In the genomic region with DNA sequence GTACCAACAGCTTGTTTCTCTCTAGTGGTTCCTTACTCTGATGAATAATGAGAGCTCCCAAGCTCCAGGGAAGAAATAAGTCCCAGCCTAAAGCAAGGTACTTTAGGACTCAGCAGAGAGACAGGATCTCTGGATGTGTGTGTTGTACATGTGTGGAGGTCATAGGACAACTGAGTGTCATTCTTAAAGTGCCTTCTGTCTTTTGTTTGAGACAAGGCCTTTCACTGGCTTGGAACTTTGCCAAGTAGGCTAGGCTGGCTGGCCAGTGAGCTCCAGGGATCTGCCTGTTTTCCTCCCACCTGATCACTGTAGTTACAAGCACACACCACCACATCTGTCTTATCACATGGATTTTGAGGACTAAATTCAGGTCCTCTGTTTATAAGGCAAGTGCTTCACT, we compare ENCODE assay signal across 8 mouse cellular contexts. TPM values are rescaled to one million over a fixed set of nuclear protein-coding genes. Genes with fewer than 3 reads are reported as not detected.
DNase-seq lines count a peak whose midpoint lies in the region; ATAC-seq and TF ChIP-seq lines count a peak whose summit lies in the region.

No protein-coding gene starts in this region.

- H3K4me1 ChIP-seq in heart, adult 2 months (ENCODE audit: control insufficient read depth, insufficient read depth, low read length): peaks cover 13% of the 10 kb centered on the region
- peaks cover 46% of the 10 kb centered on the region for H3K4me1 ChIP-seq in neural tube, embryonic 13.5 days (replicated peaks)
- H3K4me1 ChIP-seq in stomach, postnatal 0 days (replicated peaks; ENCODE audit: control insufficient read depth, insufficient read depth): no peaks in the 10 kb centered on the region

- no peak overlapping the region for H3K4me3 ChIP-seq in heart, adult 2 months
- no peak overlapping the region for H3K4me3 ChIP-seq in neural tube, embryonic 13.5 days
- no peak overlapping the region for H3K4me3 ChIP-seq in stomach, postnatal 0 days (ENCODE audit: low read depth, low read length)

- peaks cover 16% of the 10 kb centered on the region for H3K36me3 ChIP-seq in heart, adult 2 months (ENCODE audit: control insufficient read depth, insufficient read depth, low read length)
- peaks cover 89% of the 10 kb centered on the region for H3K36me3 ChIP-seq in neural tube, embryonic 13.5 days
- peaks cover 29% of the 10 kb centered on the region for H3K36me3 ChIP-seq in stomach, postnatal 0 days (ENCODE audit: control insufficient read depth, insufficient read depth, low read length)

- no peak for DNase-seq in heart, adult 2 months
- no peak for DNase-seq in heart, adult 9 months (ENCODE audit: low spot score in 2 of 2)
- DNase-seq in neural tube, embryonic 10.5 days (ENCODE audit: extremely low spot score, low spot score): no peak
- DNase-seq in heart, postnatal 4 days: peak; percentile 64
- no peak for DNase-seq in stomach, postnatal 0 days (ENCODE audit: low spot score)
- DNase-seq in frontal cortex, postnatal 36 days (ENCODE audit: low spot score in 2 of 2): no peak
- no peak for DNase-seq in left cerebral cortex, postnatal 10 days (ENCODE audit: extremely low spot score in 1 of 2, low spot score in 2 of 2)

- H3K27ac ChIP-seq in heart, adult 2 months: peak overlapping the region; percentile 58
- peak overlapping the region; percentile 25 for H3K27ac ChIP-seq in neural tube, embryonic 13.5 days (replicated peaks)
- peak overlapping the region; percentile 67; the same call in 1 of the 2 replicates for H3K27ac ChIP-seq in stomach, postnatal 0 days (replicated peaks)

- no peaks in the 10 kb centered on the region for H3K9me3 ChIP-seq in neural tube, embryonic 13.5 days
- H3K9me3 ChIP-seq in stomach, postnatal 0 days (ENCODE audit: control insufficient read depth, low read length): no peaks in the 10 kb centered on the region

- intact Hi-C loops in heart, adult 2 months (cut with DNase I): loop anchor here (5.0 kb wide), 1 partner anchor 151 kb away; no protein-coding TSS in a partner anchor
- intact Hi-C loops in left cerebral cortex, postnatal 10 days (cut with DNase I): loop anchor here (5.0 to 10.0 kb wide), 2 partner anchors 131 to 298 kb away; partner anchors contain the start of gene Zfp609

- no peaks in the 10 kb centered on the region for H3K79me2 ChIP-seq in heart, adult 2 months (replicated peaks; ENCODE audit: control insufficient read depth, insufficient read depth, low read length)

- TF ChIP-seq POLR2A in heart, adult 2 months (IDR thresholded peaks at IDR 0.05; ENCODE audit: insufficient read depth, low read depth, low read length): no peak

- ATAC-seq in neural tube, embryonic 13.5 days (ENCODE audit: low read depth): no peak
- no peak for ATAC-seq in stomach, postnatal 0 days (ENCODE audit: low FRiP score, low TSS enrichment)

- no peak overlapping the region for H3K9ac ChIP-seq in heart, adult 2 months (ENCODE audit: low read depth, low read length)
- no peak overlapping the region for H3K9ac ChIP-seq in neural tube, embryonic 13.5 days
- H3K9ac ChIP-seq in stomach, postnatal 0 days (ENCODE audit: low read length): no peak overlapping the region

- no peak overlapping the region for H3K4me2 ChIP-seq in neural tube, embryonic 13.5 days
- H3K4me2 ChIP-seq in stomach, postnatal 0 days (replicated peaks; ENCODE audit: low read depth): no peak overlapping the region

- TF ChIP-seq CTCF in heart, adult 2 months (IDR thresholded peaks at IDR 0.05): no peak
- TF ChIP-seq CTCF in stomach, postnatal 0 days (IDR thresholded peaks at IDR 0.05; ENCODE audit: low read depth): no peak

- no peaks in the 10 kb centered on the region for H3K27me3 ChIP-seq in heart, adult 2 months (ENCODE audit: control insufficient read depth, insufficient read depth, low read length)
- no peaks in the 10 kb centered on the region for H3K27me3 ChIP-seq in neural tube, embryonic 13.5 days
- no peaks in the 10 kb centered on the region for H3K27me3 ChIP-seq in stomach, postnatal 0 days (ENCODE audit: control insufficient read depth, insufficient read depth, low read length)

- TF ChIP-seq EP300 in heart, adult 2 months (IDR thresholded peaks at IDR 0.05; ENCODE audit: insufficient read depth, low read depth, low read length): no peak
- TF ChIP-seq EP300 in stomach, postnatal 0 days (optimal IDR thresholded peaks at IDR 0.05): no peak

RNA-seq across cellular contexts. Expression of gene Oaz2, which starts 28.5 kb away (rescaled TPM):
- total RNA-seq in heart, adult 2 months (2021): 100 to 1,000 TPM; 202 to 218 TPM
- polyA plus RNA-seq in heart, adult 2 months (2012; rRNA removed): 154 and 242 TPM in 2 replicates
- 381 and 389 TPM in 2 replicates for polyA plus RNA-seq in neural tube, embryonic 13.5 days (2015; fragmentation: Nextera tagmentation; extraction: Ambion mirVana)
- 100 to 1,000 TPM; 213 to 221 TPM for total RNA-seq in heart, postnatal 4 days (2021)
- 138 and 144 TPM in 2 replicates for polyA plus RNA-seq in stomach, postnatal 0 days (2015; fragmentation: Nextera tagmentation; extraction: Ambion mirVana)
- 100 to 1,000 TPM; 226 to 228 TPM for total RNA-seq in left cerebral cortex, postnatal 10 days (2021)
